Mouse (Mus musculus): ENCODE measurements around the gene Rabgap1l. TPM values are rescaled to one million over a fixed set of nuclear protein-coding genes. Genes with fewer than 3 reads are reported as not detected.
"Not testable (repeated sequence)": the region's sequence is repeated elsewhere in the genome, so short reads cannot be mapped to it uniquely, and the experiment has no call there.

Gene Rabgap1l
- polyA plus RNA-seq, 1 experiment from 2014 or later: 49.4 TPM

DNA sequence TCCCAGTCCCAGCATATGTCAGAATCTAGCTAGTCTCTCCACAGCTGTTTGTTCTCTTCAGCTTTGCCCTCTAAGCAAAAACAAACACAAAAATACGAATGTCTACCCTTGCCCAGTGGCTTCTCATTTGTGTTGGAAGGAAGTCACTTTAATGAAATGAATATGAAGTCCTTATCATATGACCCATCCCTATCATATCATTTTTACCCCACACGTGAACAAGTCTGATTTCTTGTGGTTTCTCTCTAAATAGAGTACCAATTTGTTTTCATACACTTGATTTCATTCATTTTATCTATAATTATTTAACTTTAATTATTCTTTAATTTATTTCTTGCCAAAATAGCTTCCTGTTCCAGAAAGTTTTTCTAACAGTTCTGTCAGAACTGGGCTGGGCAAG is 341.3 kb downstream of the Rabgap1l start:
- Histone ChIP-seq H3K9me3 (ENCODE audit: control insufficient read depth, low read length) (no peaks in the 10 kb centered on the region), H3K4me1 (replicated peaks; ENCODE audit: control insufficient read depth, insufficient read depth, low read length) (no peaks in the 10 kb centered on the region), H3K36me3 (ENCODE audit: control insufficient read depth, insufficient read depth) (no peaks in the 10 kb centered on the region), H3K4me3 (replicated peaks; ENCODE audit: low read length) (no peak overlapping the region), H3K27me3 (replicated peaks; ENCODE audit: control insufficient read depth, insufficient read depth, low read length) (no peaks in the 10 kb centered on the region), H3K9ac (replicated peaks; ENCODE audit: low read depth, low read length) (no peak overlapping the region), H3K27ac (ENCODE audit: low read length) (no peak overlapping the region), H3K4me2 (ENCODE audit: low read length) (no peak overlapping the region)
- ATAC-seq: no peak
- 81% methylated on average over 2 of the region's 2 CpGs for WGBS

DNA sequence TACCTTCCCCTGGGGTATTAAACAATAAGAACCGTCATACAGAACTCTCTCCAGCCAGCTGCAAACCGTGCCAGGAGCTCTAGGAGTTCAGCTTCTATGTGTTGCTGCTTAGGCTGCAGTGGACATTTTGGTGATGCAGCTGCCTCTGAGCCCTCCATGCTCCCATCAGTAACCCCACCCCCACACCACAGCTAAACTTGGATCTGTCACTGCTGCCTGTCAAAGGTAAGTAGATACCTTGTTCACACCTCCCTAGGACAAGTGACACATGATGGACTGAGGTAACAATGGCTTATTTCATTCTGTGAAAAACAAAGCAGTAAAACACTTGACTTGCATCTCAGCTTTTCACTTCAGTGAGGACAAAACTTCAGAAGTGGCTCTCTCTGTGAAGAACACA is 344.3 kb downstream of the Rabgap1l start:
- Histone ChIP-seq H3K9me3 (ENCODE audit: control insufficient read depth, low read length) (no peaks in the 10 kb centered on the region), H3K36me3 (ENCODE audit: control insufficient read depth, insufficient read depth) (no peaks in the 10 kb centered on the region), H3K27ac (ENCODE audit: low read length) (no peak overlapping the region), H3K4me3 (replicated peaks; ENCODE audit: low read length) (no peak overlapping the region), H3K4me1 (replicated peaks; ENCODE audit: control insufficient read depth, insufficient read depth, low read length) (no peaks in the 10 kb centered on the region), H3K9ac (replicated peaks; ENCODE audit: low read depth, low read length) (no peak overlapping the region), H3K4me2 (ENCODE audit: low read length) (no peak overlapping the region), H3K27me3 (replicated peaks; ENCODE audit: control insufficient read depth, insufficient read depth, low read length) (no peaks in the 10 kb centered on the region)
- no peak for ATAC-seq
- WGBS: 53% methylated on average over 2 of the region's 2 CpGs

DNA sequence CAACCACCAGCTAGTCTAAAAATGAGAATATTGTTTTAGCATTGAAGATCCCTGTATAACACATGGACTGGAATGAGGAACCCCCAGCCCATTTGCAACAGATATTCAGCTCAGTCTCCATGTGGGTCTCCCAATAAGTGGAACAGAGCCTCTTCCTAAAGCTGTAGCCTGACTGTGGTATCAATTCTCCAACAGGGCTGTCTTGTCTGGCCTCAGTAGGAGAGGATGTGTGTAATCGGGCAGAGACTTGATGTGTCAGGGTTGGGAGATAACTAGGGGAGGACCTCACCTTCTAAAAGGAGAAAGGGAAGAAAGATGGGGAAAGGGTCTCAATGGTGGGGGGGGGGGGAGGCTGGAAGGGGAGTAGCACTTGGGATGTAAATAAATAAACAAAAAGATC is 346.2 kb downstream of the Rabgap1l start:
- Histone ChIP-seq H3K4me2 (ENCODE audit: low read length) (no peak overlapping the region), H3K4me1 (replicated peaks; ENCODE audit: control insufficient read depth, insufficient read depth, low read length) (no peaks in the 10 kb centered on the region), H3K27me3 (replicated peaks; ENCODE audit: control insufficient read depth, insufficient read depth, low read length) (no peaks in the 10 kb centered on the region), H3K9me3 (ENCODE audit: control insufficient read depth, low read length) (no peaks in the 10 kb centered on the region), H3K36me3 (ENCODE audit: control insufficient read depth, insufficient read depth) (no peaks in the 10 kb centered on the region), H3K27ac (ENCODE audit: low read length) (no peak overlapping the region), H3K4me3 (replicated peaks; ENCODE audit: low read length) (no peak overlapping the region), H3K9ac (replicated peaks; ENCODE audit: low read depth, low read length) (no peak overlapping the region)
- ATAC-seq: no peak
- WGBS: 90% methylated on average over 1 of the region's 1 CpGs

DNA sequence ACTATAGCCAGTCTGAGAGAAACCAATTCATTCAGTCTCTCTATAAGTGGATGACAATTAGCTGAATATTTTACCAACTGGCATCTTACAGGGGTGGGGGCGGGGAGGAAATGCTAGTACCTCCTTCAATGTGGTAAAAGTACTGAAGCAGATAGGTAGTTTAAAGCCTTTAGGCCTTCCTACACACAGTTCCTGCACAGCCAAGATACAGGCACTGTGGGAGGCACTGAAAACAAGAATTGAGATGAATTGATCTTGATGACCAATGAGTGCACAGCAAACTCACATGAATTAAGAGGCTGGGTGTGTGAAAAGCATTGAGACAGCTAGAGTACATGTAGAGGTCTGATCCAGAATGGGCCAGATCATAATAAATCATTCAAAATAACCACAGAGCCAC is 349.5 kb downstream of the Rabgap1l start:
- Histone ChIP-seq H3K9ac (replicated peaks; ENCODE audit: low read depth, low read length) (no peak overlapping the region), H3K27me3 (replicated peaks; ENCODE audit: control insufficient read depth, insufficient read depth, low read length) (no peaks in the 10 kb centered on the region), H3K4me1 (replicated peaks; ENCODE audit: control insufficient read depth, insufficient read depth, low read length) (no peaks in the 10 kb centered on the region), H3K36me3 (ENCODE audit: control insufficient read depth, insufficient read depth) (no peaks in the 10 kb centered on the region), H3K4me2 (ENCODE audit: low read length) (no peak overlapping the region), H3K4me3 (replicated peaks; ENCODE audit: low read length) (no peak overlapping the region), H3K9me3 (ENCODE audit: control insufficient read depth, low read length) (no peaks in the 10 kb centered on the region), H3K27ac (ENCODE audit: low read length) (no peak overlapping the region)
- WGBS: 86% methylated on average over 1 of the region's 1 CpGs
- ATAC-seq: no peak

DNA sequence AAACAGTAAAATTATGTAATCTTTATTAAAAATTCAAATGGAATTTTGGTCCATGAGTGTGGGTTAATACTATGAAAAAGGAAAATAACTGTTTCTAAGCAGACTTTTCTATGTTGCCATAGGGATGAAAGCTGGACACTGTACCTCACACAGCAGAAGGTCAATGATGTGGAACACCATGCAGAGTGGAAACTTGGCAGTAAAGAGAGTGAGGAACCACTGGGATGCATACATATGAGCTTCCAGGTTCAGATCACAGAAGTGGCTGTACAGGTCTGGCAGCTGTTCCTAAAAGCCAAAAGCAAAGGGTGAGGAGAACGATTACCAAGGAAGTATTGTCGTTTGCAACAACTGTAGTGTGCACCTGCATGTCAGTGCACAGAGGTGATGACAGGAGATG is 351.3 kb downstream of the Rabgap1l start:
- no peak; the same call in 1 of the 2 replicates for ATAC-seq
- no peak overlapping the region for H3K9ac ChIP-seq (replicated peaks; ENCODE audit: low read depth, low read length)
- H3K27me3 ChIP-seq (replicated peaks; ENCODE audit: control insufficient read depth, insufficient read depth, low read length): no peaks in the 10 kb centered on the region
- H3K4me2 ChIP-seq (ENCODE audit: low read length): no peak overlapping the region
- no peaks in the 10 kb centered on the region for H3K36me3 ChIP-seq (ENCODE audit: control insufficient read depth, insufficient read depth)
- no peak overlapping the region for H3K27ac ChIP-seq (ENCODE audit: low read length)
- H3K4me3 ChIP-seq (replicated peaks; ENCODE audit: low read length): no peak overlapping the region
- H3K4me1 ChIP-seq (replicated peaks; ENCODE audit: control insufficient read depth, insufficient read depth, low read length): no peaks in the 10 kb centered on the region
- no peaks in the 10 kb centered on the region for H3K9me3 ChIP-seq (ENCODE audit: control insufficient read depth, low read length)
- 73% methylated on average over 2 of the region's 2 CpGs for WGBS

DNA sequence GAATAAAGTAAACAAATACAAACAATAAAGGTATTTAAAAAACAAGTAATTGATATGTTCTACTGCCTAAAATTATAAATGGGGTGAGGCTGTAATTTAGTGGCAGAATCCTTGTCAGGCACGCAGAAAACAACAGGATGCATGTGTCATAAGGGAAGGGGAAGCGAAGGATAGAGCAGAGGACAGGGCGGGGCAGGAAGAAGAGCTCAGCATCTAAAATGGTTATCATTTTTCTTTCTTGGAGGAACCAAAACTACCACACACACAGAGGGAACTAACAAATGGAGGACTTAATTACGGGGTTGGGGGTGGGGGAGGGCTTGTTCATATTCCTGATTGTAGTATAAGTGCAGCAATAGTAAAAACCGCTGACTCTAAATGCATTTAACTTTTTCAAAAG is 351.9 kb downstream of the Rabgap1l start:
- Histone ChIP-seq H3K4me1 (replicated peaks; ENCODE audit: control insufficient read depth, insufficient read depth, low read length) (no peaks in the 10 kb centered on the region), H3K4me3 (replicated peaks; ENCODE audit: low read length) (no peak overlapping the region), H3K9ac (replicated peaks; ENCODE audit: low read depth, low read length) (no peak overlapping the region), H3K4me2 (ENCODE audit: low read length) (no peak overlapping the region), H3K27me3 (replicated peaks; ENCODE audit: control insufficient read depth, insufficient read depth, low read length) (no peaks in the 10 kb centered on the region), H3K27ac (ENCODE audit: low read length) (no peak overlapping the region), H3K36me3 (ENCODE audit: control insufficient read depth, insufficient read depth) (no peaks in the 10 kb centered on the region), H3K9me3 (ENCODE audit: control insufficient read depth, low read length) (no peaks in the 10 kb centered on the region)
- 91% methylated on average over 5 of the region's 5 CpGs for WGBS
- ATAC-seq: no peak

DNA sequence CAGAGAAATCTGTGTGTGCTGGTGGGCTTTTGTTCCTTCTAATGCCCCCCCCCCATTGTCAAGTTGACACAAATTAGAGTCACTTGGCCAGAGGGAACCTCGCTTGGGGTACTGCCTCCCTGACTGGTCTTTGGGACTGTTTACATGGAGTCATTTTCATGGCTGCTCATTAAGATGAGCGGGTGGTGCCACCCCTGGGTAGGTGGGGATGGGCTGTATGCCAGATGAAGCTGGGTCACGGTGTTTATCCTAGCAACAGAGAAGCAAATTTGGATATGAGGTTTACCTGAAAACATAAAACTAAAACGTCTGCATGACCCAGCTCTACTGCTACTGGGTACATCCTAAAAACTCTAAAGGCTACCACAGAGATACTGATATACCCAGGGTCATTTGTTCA is 354.2 kb downstream of the Rabgap1l start:
- no peaks in the 10 kb centered on the region for H3K4me1 ChIP-seq (replicated peaks; ENCODE audit: control insufficient read depth, insufficient read depth, low read length)
- 39% methylated on average over 4 of the region's 4 CpGs for WGBS
- ATAC-seq: no peak

DNA sequence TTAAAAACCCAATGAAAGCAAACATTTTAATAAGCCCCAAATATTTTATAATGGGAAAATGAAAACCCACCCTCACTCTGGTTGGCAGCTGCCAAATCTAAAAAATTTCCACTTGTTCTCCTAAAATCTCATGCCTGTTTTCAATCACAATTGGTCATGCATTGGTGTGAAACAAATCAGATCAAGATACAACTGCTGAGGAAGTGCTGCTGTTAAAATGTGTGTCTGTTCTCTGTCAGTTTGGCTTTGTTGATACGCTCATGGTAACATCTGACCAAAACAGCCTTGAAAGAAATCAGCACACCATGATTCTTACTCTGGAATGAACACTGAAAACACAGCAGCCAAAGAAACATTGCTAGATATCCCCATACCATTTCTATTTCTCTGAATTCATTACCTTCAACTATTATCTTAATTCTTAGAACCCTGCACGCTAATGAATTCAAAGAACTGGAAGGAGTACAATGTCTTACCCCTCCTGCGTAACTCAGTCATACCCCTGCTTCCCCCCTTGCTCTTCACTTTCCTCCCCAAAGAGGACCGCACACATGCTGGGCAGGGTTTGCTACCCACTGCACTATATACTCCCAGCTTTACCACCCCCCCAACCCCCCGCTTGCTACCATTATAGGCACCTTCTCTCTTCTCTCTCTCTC is 375.7 kb downstream of the Rabgap1l start:
- ATAC-seq: no peak
- Histone ChIP-seq H3K27me3 (replicated peaks; ENCODE audit: control insufficient read depth, insufficient read depth, low read length) (no peaks in the 10 kb centered on the region), H3K4me2 (ENCODE audit: low read length) (no peak overlapping the region), H3K9ac (replicated peaks; ENCODE audit: low read depth, low read length) (no peak overlapping the region), H3K36me3 (ENCODE audit: control insufficient read depth, insufficient read depth) (no peaks in the 10 kb centered on the region), H3K27ac (ENCODE audit: low read length) (no peak overlapping the region), H3K4me1 (replicated peaks; ENCODE audit: control insufficient read depth, insufficient read depth, low read length) (no peaks in the 10 kb centered on the region), H3K9me3 (ENCODE audit: control insufficient read depth, low read length) (no peaks in the 10 kb centered on the region), H3K4me3 (replicated peaks; ENCODE audit: low read length) (no peak overlapping the region)
- WGBS: 78% methylated on average over 5 of the region's 5 CpGs

More for the DNA sequence above, 354.2 kb downstream of the Rabgap1l start:
- no peak overlapping the region for H3K4me3 ChIP-seq (replicated peaks; ENCODE audit: low read length)
- H3K9me3 ChIP-seq (ENCODE audit: control insufficient read depth, low read length): no peaks in the 10 kb centered on the region
- H3K9ac ChIP-seq (replicated peaks; ENCODE audit: low read depth, low read length): no peak overlapping the region
- no peaks in the 10 kb centered on the region for H3K36me3 ChIP-seq (ENCODE audit: control insufficient read depth, insufficient read depth)
- H3K27ac ChIP-seq (ENCODE audit: low read length): no peak overlapping the region
- H3K27me3 ChIP-seq (replicated peaks; ENCODE audit: control insufficient read depth, insufficient read depth, low read length): no peaks in the 10 kb centered on the region
- H3K4me2 ChIP-seq (ENCODE audit: low read length): no peak overlapping the region

DNA sequence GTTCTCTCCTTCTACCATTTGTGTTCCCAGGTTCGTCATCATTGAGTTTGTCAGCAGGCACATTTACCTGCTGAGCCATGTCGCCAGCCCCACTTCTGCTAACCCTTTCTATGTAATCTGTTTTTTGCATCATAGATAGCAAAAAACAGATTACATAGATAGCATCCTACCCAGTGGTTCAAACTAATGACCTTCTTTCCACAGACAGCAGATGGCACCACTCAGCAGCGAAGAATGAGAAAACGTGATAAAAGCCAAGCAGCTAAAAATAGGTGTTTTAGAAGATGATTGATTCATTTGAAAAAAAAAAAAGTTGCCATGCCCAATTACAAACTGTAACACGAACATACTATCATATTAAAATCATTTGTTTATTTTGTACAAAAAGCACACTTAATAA is 382.2 kb downstream of the Rabgap1l start:
- H3K4me2 ChIP-seq (ENCODE audit: low read length): no peak overlapping the region
- H3K4me1 ChIP-seq (replicated peaks; ENCODE audit: control insufficient read depth, insufficient read depth, low read length): peaks cover 2% of the 10 kb centered on the region; the same call in 1 of the 2 replicates
- H3K27ac ChIP-seq (ENCODE audit: low read length): no peak overlapping the region
- H3K27me3 ChIP-seq (replicated peaks; ENCODE audit: control insufficient read depth, insufficient read depth, low read length): no peaks in the 10 kb centered on the region
- no peaks in the 10 kb centered on the region for H3K36me3 ChIP-seq (ENCODE audit: control insufficient read depth, insufficient read depth)
- H3K4me3 ChIP-seq (replicated peaks; ENCODE audit: low read length): no peak overlapping the region
- no peak for ATAC-seq
- no peaks in the 10 kb centered on the region for H3K9me3 ChIP-seq (ENCODE audit: control insufficient read depth, low read length)
- no peak overlapping the region for H3K9ac ChIP-seq (replicated peaks; ENCODE audit: low read depth, low read length)
- WGBS: 46% methylated on average over 5 of the region's 5 CpGs

DNA sequence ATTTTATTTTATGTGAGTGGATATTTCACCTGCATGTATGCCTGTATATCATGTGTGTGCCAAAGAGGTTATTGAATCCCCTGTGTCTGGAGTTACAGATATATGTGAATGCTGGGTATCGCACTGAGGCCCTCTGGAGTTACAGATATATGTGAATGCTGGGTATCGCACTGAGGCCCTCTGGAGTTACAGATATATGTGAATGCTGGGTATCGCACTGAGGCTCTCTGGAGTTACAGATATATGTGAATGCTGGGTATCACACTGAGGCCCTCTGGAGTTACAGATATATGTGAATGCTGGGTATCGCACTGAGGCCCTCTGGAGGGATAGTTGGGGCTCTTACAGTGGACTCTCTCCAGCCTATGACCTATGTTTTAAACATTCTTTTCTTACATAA is 383.3 kb downstream of the Rabgap1l start:
- not testable (repeated sequence) for H3K27ac ChIP-seq (ENCODE audit: low read length); H3K9ac ChIP-seq (replicated peaks; ENCODE audit: low read depth, low read length); H3K4me1 ChIP-seq (replicated peaks; ENCODE audit: control insufficient read depth, insufficient read depth, low read length); H3K36me3 ChIP-seq (ENCODE audit: control insufficient read depth, insufficient read depth); H3K27me3 ChIP-seq (replicated peaks; ENCODE audit: control insufficient read depth, insufficient read depth, low read length); H3K9me3 ChIP-seq (ENCODE audit: control insufficient read depth, low read length); H3K4me2 ChIP-seq (ENCODE audit: low read length); ATAC-seq; H3K4me3 ChIP-seq (replicated peaks; ENCODE audit: low read length)
- WGBS: 95% methylated on average over 4 of the region's 4 CpGs
